ENCODE assay signal across 9 mouse cellular contexts in genomic region chr2:157059166-157059565, GRCm38 (mm10). TPM values are rescaled to one million over a fixed set of nuclear protein-coding genes. Genes with fewer than 3 reads are reported as not detected.
DNase-seq lines count a peak whose midpoint lies in the region; ATAC-seq lines count a peak whose summit lies in the region.
"Had no signal": no experiment of that assay in that cellular context is flagged by ENCODE, and none has a peak within 500 bp of the region (broad histone marks: within the 10 kb centered on the region; RNA-seq: fewer than 3 reads in every experiment).

No protein-coding gene starts in this region.

- H3K4me2 ChIP-seq in hindbrain, embryonic 12.5 days (replicated peaks): peak overlapping the region; percentile 42; the same call in 1 of the 2 replicates
- no peak overlapping the region for H3K4me2 ChIP-seq in midbrain, embryonic 14.5 days (ENCODE audit: low read length)

- H3K9ac ChIP-seq in hindbrain, embryonic 12.5 days: peak overlapping the region; percentile 41
- no peak overlapping the region for H3K9ac ChIP-seq in midbrain, embryonic 14.5 days (replicated peaks; ENCODE audit: low read length)

- WGBS in heart, embryonic 10.5 days: 66% methylated on average over 8 of the region's 8 CpGs
- 61% methylated on average over 8 of the region's 8 CpGs for WGBS in hindbrain, embryonic 12.5 days
- WGBS in midbrain, embryonic 14.5 days: 56% methylated on average over 8 of the region's 8 CpGs

- no peaks in the 10 kb centered on the region for H3K9me3 ChIP-seq in heart, embryonic 10.5 days
- no peaks in the 10 kb centered on the region for H3K9me3 ChIP-seq in hindbrain, embryonic 12.5 days (replicated peaks)
- no peaks in the 10 kb centered on the region for H3K9me3 ChIP-seq in midbrain, embryonic 14.5 days (ENCODE audit: control insufficient read depth, low read length)

- intact Hi-C loops in heart, postnatal 36 days (cut with DNase I): no loop called here

- DNase-seq in heart, embryonic 10.5 days (ENCODE audit: low spot score): no peak
- no peak for DNase-seq in heart, postnatal 36 days
- DNase-seq in ZHBTc4 (ENCODE audit: low read depth, low spot score): peak; percentile 43
- no peak for DNase-seq in midbrain, embryonic 14.5 days
- no peak for DNase-seq in left cerebral cortex, adult 8-10 months (ENCODE audit: low spot score in 2 of 2)
- DNase-seq in left cerebral cortex, adult 11 months (ENCODE audit: low spot score): no peak

- peaks cover 46% of the 10 kb centered on the region for H3K36me3 ChIP-seq in heart, embryonic 10.5 days
- H3K36me3 ChIP-seq in hindbrain, embryonic 12.5 days: peaks cover 40% of the 10 kb centered on the region
- peaks cover 47% of the 10 kb centered on the region for H3K36me3 ChIP-seq in midbrain, embryonic 14.5 days (ENCODE audit: control insufficient read depth, insufficient read depth, low read length)

- no peaks in the 10 kb centered on the region for H3K27me3 ChIP-seq in heart, embryonic 10.5 days (ENCODE audit: insufficient read depth, poor library complexity, severe bottlenecking)
- no peaks in the 10 kb centered on the region for H3K27me3 ChIP-seq in hindbrain, embryonic 12.5 days
- no peaks in the 10 kb centered on the region for H3K27me3 ChIP-seq in midbrain, embryonic 14.5 days (ENCODE audit: control insufficient read depth, insufficient read depth, low read length)

- peak; percentile 12; the same call in 1 of the 2 replicates for ATAC-seq in hindbrain, embryonic 12.5 days (ENCODE audit: low FRiP score)
- no peak for ATAC-seq in midbrain, embryonic 14.5 days (ENCODE audit: low FRiP score, low TSS enrichment)
- ATAC-seq in frontal cortex, adult (ENCODE audit: low TSS enrichment): no peak

- H3K27ac ChIP-seq in heart, embryonic 10.5 days: peak overlapping the region; percentile 86
- H3K27ac ChIP-seq in hindbrain, embryonic 12.5 days: peak overlapping the region; percentile 87
- peak overlapping the region; percentile 83 for H3K27ac ChIP-seq in midbrain, embryonic 14.5 days (replicated peaks; ENCODE audit: low read depth, low read length)

- H3K4me3 ChIP-seq in heart, embryonic 10.5 days: 0 out of 2 replicates have a peak overlapping the region, but pooled peaks have one; percentile 39
- no peak overlapping the region for H3K4me3 ChIP-seq in hindbrain, embryonic 12.5 days
- H3K4me3 ChIP-seq in midbrain, embryonic 14.5 days (replicated peaks; ENCODE audit: low read depth, low read length): no peak overlapping the region

- peaks cover 46% of the 10 kb centered on the region for H3K4me1 ChIP-seq in heart, embryonic 10.5 days
- H3K4me1 ChIP-seq in hindbrain, embryonic 12.5 days: peaks cover 51% of the 10 kb centered on the region
- H3K4me1 ChIP-seq in midbrain, embryonic 14.5 days (ENCODE audit: control insufficient read depth, insufficient read depth, low read length): peaks cover 26% of the 10 kb centered on the region

RNA-seq across cellular contexts. Expression of gene Soga1, which starts 19.9 kb away (rescaled TPM):
- 2.2 and 3.9 TPM in 2 replicates for polyA plus RNA-seq in heart, embryonic 10.5 days (2016; fragmentation: Nextera tagmentation; extraction: Ambion mirVana)
- total RNA-seq in heart, postnatal 36 days (2021): 10 to 100 TPM; 11.5 to 13.4 TPM
- polyA plus RNA-seq in hindbrain, embryonic 12.5 days (2016; fragmentation: Nextera tagmentation; extraction: Ambion mirVana): 7.7 and 8.6 TPM in 2 replicates
- 12.0 and 13.1 TPM in 2 replicates for polyA plus RNA-seq in midbrain, embryonic 14.5 days (2014; fragmentation: Nextera tagmentation; extraction: Ambion mirVana)
- total RNA-seq in left cerebral cortex, adult 8-10 months (2022): 10 to 100 TPM; 19.4 to 25.6 (median 22.0) TPM

RNA-seq across cellular contexts. Expression of gene Tldc2, which starts 27.7 kb away (rescaled TPM):
- polyA plus RNA-seq in heart, embryonic 10.5 days (2016; fragmentation: Nextera tagmentation; extraction: Ambion mirVana): not detected in 2 replicates
- total RNA-seq in heart, postnatal 36 days (2021): not detected
- polyA plus RNA-seq in hindbrain, embryonic 12.5 days (2016; fragmentation: Nextera tagmentation; extraction: Ambion mirVana): not detected in 2 replicates
- polyA plus RNA-seq in midbrain, embryonic 14.5 days (2014; fragmentation: Nextera tagmentation; extraction: Ambion mirVana): not detected in 2 replicates
- not detected for total RNA-seq in left cerebral cortex, adult 8-10 months (2022)
- total RNA-seq: neutrophil, adult 5-6 weeks had no signal

RNA-seq across cellular contexts. Expression of gene Dsn1, which starts 52.2 kb away (rescaled TPM):
- 43.7 and 44.0 TPM in 2 replicates for polyA plus RNA-seq in heart, embryonic 10.5 days (2016; fragmentation: Nextera tagmentation; extraction: Ambion mirVana)
- 1 to 10 TPM; 1.6 to 2.2 TPM for total RNA-seq in heart, postnatal 36 days (2021)
- polyA plus RNA-seq in hindbrain, embryonic 12.5 days (2016; fragmentation: Nextera tagmentation; extraction: Ambion mirVana): 35.1 and 36.5 TPM in 2 replicates
- 7.6 and 13.7 TPM in 2 replicates for polyA plus RNA-seq in midbrain, embryonic 14.5 days (2014; fragmentation: Nextera tagmentation; extraction: Ambion mirVana)
- total RNA-seq in left cerebral cortex, adult 8-10 months (2022): 1 to 10 TPM; 5.7 to 8.4 (median 7.2) TPM
